Mouse (Mus musculus): Measurements from ENCODE around the gene Rsbn1. TPM values are rescaled to one million over a fixed set of nuclear protein-coding genes. Genes with fewer than 3 reads are reported as not detected.

The Rsbn1 gene
- not detected in 2 replicates for polyA plus RNA-seq (2012; ENCODE audit: insufficient read depth, insufficient read length, low replicate concordance, missing spikeins)

- Histone ChIP-seq H3K4me1 (ENCODE audit: control insufficient read depth, insufficient read depth, low read length) (no peaks in the 10 kb centered on the region), H3K4me3 (ENCODE audit: insufficient read depth, low read depth, low read length) (peak within 1 kb of the TSS; percentile 99), H3K27ac (ENCODE audit: insufficient read depth, low read depth, low read length) (peak within 1 kb of the TSS; percentile 71)
- TF ChIP-seq CTCF (IDR thresholded peaks at IDR 0.05; ENCODE audit: insufficient read depth, low read depth, low read length) (no peak), POLR2A (IDR thresholded peaks at IDR 0.05; ENCODE audit: insufficient read depth, low read depth, low read length) (peak; percentile 74)
- under 1% methylated on average over 55 of the region's 55 CpGs for WGBS
Measured at GRCm38 (mm10) chr3:103914010-103914669, at the start of gene Rsbn1. Gene Rsbn1, plus strand, starts transcription at chr3:103914120.

DNA sequence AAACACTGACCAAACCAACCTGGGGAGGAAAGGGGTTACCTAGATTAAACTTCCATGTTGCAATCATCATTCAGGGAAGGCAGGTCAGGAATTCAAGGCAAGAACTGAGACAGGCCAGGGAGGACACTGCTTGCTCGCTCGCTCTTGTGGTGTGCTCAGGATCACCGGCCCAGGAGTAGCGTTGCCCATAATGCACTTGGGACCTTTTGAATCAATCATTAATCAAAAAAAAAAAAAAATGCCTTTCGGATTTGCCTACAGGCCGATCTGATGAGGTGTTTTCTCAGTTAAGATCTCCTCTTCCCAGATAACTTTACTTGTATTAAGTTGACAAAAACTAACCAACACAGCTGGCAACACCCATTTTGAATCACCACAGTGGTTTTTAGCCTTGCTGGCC, 49.7 kb upstream of the Rsbn1 start:
- WGBS: 94% methylated on average over 6 of the region's 6 CpGs
- no peaks in the 10 kb centered on the region for H3K4me1 ChIP-seq (ENCODE audit: control insufficient read depth, insufficient read depth, low read length)
- no peak overlapping the region for H3K4me3 ChIP-seq (ENCODE audit: insufficient read depth, low read depth, low read length)
- no peak overlapping the region for H3K27ac ChIP-seq (ENCODE audit: insufficient read depth, low read depth, low read length)
- TF ChIP-seq POLR2A (IDR thresholded peaks at IDR 0.05; ENCODE audit: insufficient read depth, low read depth, low read length) (no peak), CTCF (IDR thresholded peaks at IDR 0.05; ENCODE audit: insufficient read depth, low read depth, low read length) (no peak)

GRCm38 (mm10) chr3:103867424-103867971, 46.4 kb upstream of the Rsbn1 start:
- H3K4me1 ChIP-seq (ENCODE audit: control insufficient read depth, insufficient read depth, low read length): no peaks in the 10 kb centered on the region
- TF ChIP-seq POLR2A (IDR thresholded peaks at IDR 0.05; ENCODE audit: insufficient read depth, low read depth, low read length): no peak
- no peak for TF ChIP-seq CTCF (IDR thresholded peaks at IDR 0.05; ENCODE audit: insufficient read depth, low read depth, low read length)
- H3K27ac ChIP-seq (ENCODE audit: insufficient read depth, low read depth, low read length): no peak overlapping the region
- 89% methylated on average over 5 of the region's 5 CpGs for WGBS
- no peak overlapping the region for H3K4me3 ChIP-seq (ENCODE audit: insufficient read depth, low read depth, low read length)

GRCm38 (mm10) chr3:103868008-103868407, 45.9 kb upstream of the Rsbn1 start:
- no peak overlapping the region for H3K27ac ChIP-seq (ENCODE audit: insufficient read depth, low read depth, low read length)
- 93% methylated on average over 4 of the region's 4 CpGs for WGBS
- no peak overlapping the region for H3K4me3 ChIP-seq (ENCODE audit: insufficient read depth, low read depth, low read length)
- no peak for TF ChIP-seq POLR2A (IDR thresholded peaks at IDR 0.05; ENCODE audit: insufficient read depth, low read depth, low read length)
- no peak for TF ChIP-seq CTCF (IDR thresholded peaks at IDR 0.05; ENCODE audit: insufficient read depth, low read depth, low read length)
- H3K4me1 ChIP-seq (ENCODE audit: control insufficient read depth, insufficient read depth, low read length): no peaks in the 10 kb centered on the region

DNA sequence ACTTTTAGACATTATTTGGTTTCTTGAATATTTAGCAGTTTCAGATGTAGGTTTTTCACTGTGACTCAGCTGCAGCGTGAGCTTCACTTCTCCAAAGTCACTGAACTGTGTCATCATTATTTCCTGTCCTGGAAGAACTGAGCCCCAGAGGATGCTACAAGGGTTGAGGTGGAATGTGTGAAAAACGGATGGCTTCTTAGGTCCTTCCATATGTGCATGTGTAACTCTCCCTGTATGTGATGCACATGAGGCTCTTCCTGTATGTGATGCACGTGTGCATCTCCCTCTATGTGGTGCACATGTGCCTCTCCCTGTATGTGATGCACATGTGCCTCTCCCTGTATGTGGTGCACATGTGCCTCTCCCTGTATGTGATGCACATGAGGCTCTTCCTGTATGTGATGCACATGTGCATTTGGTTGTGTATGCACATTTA, 41.2 kb upstream of the Rsbn1 start:
- Histone ChIP-seq H3K27ac (ENCODE audit: insufficient read depth, low read depth, low read length) (no peak overlapping the region), H3K4me3 (ENCODE audit: insufficient read depth, low read depth, low read length) (no peak overlapping the region), H3K4me1 (ENCODE audit: control insufficient read depth, insufficient read depth, low read length) (no peaks in the 10 kb centered on the region)
- WGBS: 70% methylated on average over 3 of the region's 3 CpGs
- no peak for TF ChIP-seq CTCF (IDR thresholded peaks at IDR 0.05; ENCODE audit: insufficient read depth, low read depth, low read length)
- TF ChIP-seq POLR2A (IDR thresholded peaks at IDR 0.05; ENCODE audit: insufficient read depth, low read depth, low read length): no peak

GRCm38 (mm10) chr3:103874329-103874728, 39.6 kb upstream of the Rsbn1 start:
- no peak overlapping the region for H3K27ac ChIP-seq (ENCODE audit: insufficient read depth, low read depth, low read length)
- no peak overlapping the region for H3K4me3 ChIP-seq (ENCODE audit: insufficient read depth, low read depth, low read length)
- no peaks in the 10 kb centered on the region for H3K4me1 ChIP-seq (ENCODE audit: control insufficient read depth, insufficient read depth, low read length)
- WGBS: 71% methylated on average over 7 of the region's 7 CpGs
- TF ChIP-seq CTCF (IDR thresholded peaks at IDR 0.05; ENCODE audit: insufficient read depth, low read depth, low read length) (no peak), POLR2A (IDR thresholded peaks at IDR 0.05; ENCODE audit: insufficient read depth, low read depth, low read length) (no peak)

DNA sequence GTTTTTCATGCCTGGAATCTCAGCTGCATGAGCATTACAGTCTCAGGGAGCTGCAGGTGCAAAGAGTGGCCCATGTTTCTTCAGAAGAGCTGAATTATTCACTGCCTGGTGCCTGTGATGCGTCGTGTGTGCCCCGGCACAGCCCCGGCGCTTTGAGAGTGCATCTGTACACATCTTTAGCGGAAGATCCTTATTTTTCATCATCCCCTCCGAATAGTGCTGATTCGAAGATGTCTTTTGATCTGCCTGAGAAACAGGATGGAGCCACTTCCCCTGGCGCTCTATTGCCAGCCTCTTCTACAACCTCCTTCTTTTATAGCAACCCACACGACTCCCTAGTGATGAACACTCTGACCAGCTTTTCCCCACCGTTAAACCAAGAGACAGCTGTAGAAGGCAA, 28.0 kb upstream of the Rsbn1 start:
- TF ChIP-seq CTCF (IDR thresholded peaks at IDR 0.05; ENCODE audit: insufficient read depth, low read depth, low read length): no peak
- Histone ChIP-seq H3K27ac (ENCODE audit: insufficient read depth, low read depth, low read length) (peak overlapping the region; percentile 57), H3K4me1 (ENCODE audit: control insufficient read depth, insufficient read depth, low read length) (peaks cover 7% of the 10 kb centered on the region), H3K4me3 (ENCODE audit: insufficient read depth, low read depth, low read length) (no peak overlapping the region)
- WGBS: 46% methylated on average over 11 of the region's 11 CpGs

DNA sequence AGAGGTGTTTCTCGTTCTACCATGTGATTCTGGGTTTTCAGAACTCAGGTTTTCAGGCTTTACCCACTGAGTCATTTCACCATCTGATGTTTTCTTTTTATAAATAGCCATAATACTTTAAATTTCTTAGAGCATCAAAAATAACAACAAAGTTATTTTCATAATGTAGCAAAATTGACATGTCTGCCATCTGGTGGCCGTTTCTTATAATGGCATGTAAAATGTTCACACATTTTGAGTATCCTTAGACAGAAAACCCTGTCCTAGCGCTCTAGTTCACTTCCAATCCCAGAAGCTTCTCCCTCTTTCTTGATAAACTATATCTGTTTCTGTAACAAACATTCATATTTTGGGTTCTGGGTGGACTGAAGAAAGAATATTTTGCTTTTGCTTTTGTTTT, 26.3 kb upstream of the Rsbn1 start:
- H3K4me1 ChIP-seq (ENCODE audit: control insufficient read depth, insufficient read depth, low read length): peaks cover 7% of the 10 kb centered on the region
- no peak overlapping the region for H3K4me3 ChIP-seq (ENCODE audit: insufficient read depth, low read depth, low read length)
- H3K27ac ChIP-seq (ENCODE audit: insufficient read depth, low read depth, low read length): no peak overlapping the region
- WGBS: 12% methylated on average over 3 of the region's 3 CpGs
- TF ChIP-seq CTCF (IDR thresholded peaks at IDR 0.05; ENCODE audit: insufficient read depth, low read depth, low read length): no peak
- TF ChIP-seq POLR2A (IDR thresholded peaks at IDR 0.05; ENCODE audit: insufficient read depth, low read depth, low read length): no peak

GRCm38 (mm10) chr3:103893374-103893773, 20.5 kb upstream of the Rsbn1 start:
- 91% methylated on average over 3 of the region's 3 CpGs for WGBS
- no peaks in the 10 kb centered on the region for H3K4me1 ChIP-seq (ENCODE audit: control insufficient read depth, insufficient read depth, low read length)
- H3K4me3 ChIP-seq (ENCODE audit: insufficient read depth, low read depth, low read length): no peak overlapping the region
- no peak overlapping the region for H3K27ac ChIP-seq (ENCODE audit: insufficient read depth, low read depth, low read length)
- TF ChIP-seq CTCF (IDR thresholded peaks at IDR 0.05; ENCODE audit: insufficient read depth, low read depth, low read length) (no peak), POLR2A (IDR thresholded peaks at IDR 0.05; ENCODE audit: insufficient read depth, low read depth, low read length) (no peak)

Measured in olfactory bulb, adult 2 months (tissue).